17 mouse cellular contexts compared by ENCODE assay signal in the genomic region with DNA sequence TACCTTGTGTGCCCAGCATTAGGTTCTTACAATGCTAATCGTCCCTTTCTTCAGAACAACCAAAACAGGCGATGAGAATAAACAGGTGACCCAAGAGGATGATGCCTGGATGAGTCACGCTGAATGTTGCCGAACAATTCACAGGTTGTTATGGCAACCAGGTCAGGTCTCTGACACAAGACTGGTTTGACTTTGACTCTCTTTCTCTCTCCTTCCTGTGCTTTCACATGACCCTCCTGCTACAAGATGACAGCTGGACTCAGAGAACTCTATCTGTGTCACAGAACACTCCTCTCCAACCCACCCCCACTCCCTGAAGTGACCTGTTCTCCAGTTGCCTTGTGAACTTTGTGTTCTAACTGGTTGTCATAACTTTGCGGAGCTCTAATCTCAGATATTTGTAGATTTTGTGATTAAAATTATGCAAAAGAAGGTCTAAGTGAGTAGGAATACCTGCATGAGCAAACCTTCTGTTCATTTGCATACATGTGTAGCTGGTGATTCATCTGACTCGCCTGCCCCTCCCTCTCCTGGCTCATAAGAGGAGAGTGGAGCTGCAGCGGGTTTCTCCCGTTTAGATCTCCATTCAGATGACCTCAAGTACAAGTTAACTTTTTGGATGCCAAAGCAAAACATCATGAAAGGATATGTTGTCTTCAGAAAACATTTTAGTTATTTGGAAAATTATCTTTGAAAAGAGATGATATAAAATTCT.
DNase-seq lines count a peak whose midpoint lies in the region; ATAC-seq and TF ChIP-seq lines count a peak whose summit lies in the region.
"Had no signal": no experiment of that assay in that cellular context is flagged by ENCODE, and none has a peak within 500 bp of the region (broad histone marks: within the 10 kb centered on the region; RNA-seq: fewer than 3 reads in every experiment).

No protein-coding gene starts in this region.

- H3K9ac ChIP-seq in forebrain, postnatal 0 days, result no peak overlapping the region
- no peak overlapping the region for H3K9ac ChIP-seq in forebrain, embryonic 12.5 days
- no peak overlapping the region for H3K9ac ChIP-seq in intestine, postnatal 0 days (ENCODE audit: low read depth, low read length)
- H3K9ac ChIP-seq: embryonic facial prominence, embryonic 12.5 days; hindbrain, embryonic 14.5 days had no signal

- 77% methylated on average over 8 of the region's 8 CpGs for WGBS in forebrain, postnatal 0 days
- 80% methylated on average over 8 of the region's 8 CpGs for WGBS in forebrain, embryonic 12.5 days
- 22% methylated on average over 8 of the region's 8 CpGs for WGBS in intestine, postnatal 0 days

- H3K9me3 ChIP-seq in forebrain, postnatal 0 days (ENCODE audit: low read length), result no peaks in the 10 kb centered on the region
- no peaks in the 10 kb centered on the region for H3K9me3 ChIP-seq in forebrain, embryonic 12.5 days
- no peaks in the 10 kb centered on the region for H3K9me3 ChIP-seq in intestine, postnatal 0 days (ENCODE audit: control insufficient read depth)
- H3K9me3 ChIP-seq: embryonic facial prominence, embryonic 12.5 days; forebrain, embryonic 10.5 days; G1E had no signal

- H3K36me3 ChIP-seq in forebrain, postnatal 0 days (ENCODE audit: insufficient read depth), result no peaks in the 10 kb centered on the region
- no peaks in the 10 kb centered on the region for H3K36me3 ChIP-seq in forebrain, embryonic 12.5 days (replicated peaks)
- no peaks in the 10 kb centered on the region for H3K36me3 ChIP-seq in intestine, postnatal 0 days (ENCODE audit: control insufficient read depth, insufficient read depth)
- H3K36me3 ChIP-seq: embryonic facial prominence, embryonic 12.5 days; forebrain, embryonic 10.5 days; G1E had no signal

- H3K4me3 ChIP-seq in forebrain, postnatal 0 days (ENCODE audit: low read depth, low read length), result no peak overlapping the region
- no peak overlapping the region for H3K4me3 ChIP-seq in forebrain, embryonic 12.5 days (replicated peaks)
- no peak overlapping the region for H3K4me3 ChIP-seq in intestine, postnatal 0 days (ENCODE audit: low read depth, low read length)
- H3K4me3 ChIP-seq: embryonic facial prominence, embryonic 12.5 days; forebrain, embryonic 10.5 days; heart, adult 2 months; myocyte had no signal

- no peaks in the 10 kb centered on the region for H3K27me3 ChIP-seq in forebrain, postnatal 0 days (ENCODE audit: insufficient read depth, low read length)
- no peaks in the 10 kb centered on the region for H3K27me3 ChIP-seq in forebrain, embryonic 12.5 days
- no peaks in the 10 kb centered on the region for H3K27me3 ChIP-seq in intestine, postnatal 0 days (replicated peaks; ENCODE audit: control insufficient read depth, insufficient read depth, low read length)
- H3K27me3 ChIP-seq: embryonic facial prominence, embryonic 12.5 days had no signal

- H3K4me2 ChIP-seq in forebrain, postnatal 0 days (ENCODE audit: low read depth), result no peak overlapping the region
- no peak overlapping the region for H3K4me2 ChIP-seq in forebrain, embryonic 12.5 days
- no peak overlapping the region; the same call in 1 of the 2 replicates for H3K4me2 ChIP-seq in intestine, postnatal 0 days (replicated peaks; ENCODE audit: low read depth)
- H3K4me2 ChIP-seq: embryonic facial prominence, embryonic 12.5 days; hindbrain, embryonic 14.5 days had no signal

- DNase-seq in forebrain, postnatal 0 days, result peak; percentile 7
- DNase-seq in urinary bladder, adult 2 months (ENCODE audit: low spot score), result peak; percentile 23
- DNase-seq in urinary bladder, postnatal 10 days (ENCODE audit: low spot score), result no peak
- DNase-seq in yolk sac, embryonic 10.5 days (ENCODE audit: low spot score), result peak; percentile 65
- DNase-seq in neural tube, embryonic 10.5 days (ENCODE audit: extremely low spot score, low spot score), result no peak
- DNase-seq in kidney, postnatal 25 days, result no peak
- DNase-seq: cerebellum, postnatal 36 days; heart, adult 2 months; lung, adult 18-20 months; thymus, adult 2 months had no signal

- ATAC-seq in forebrain, postnatal 0 days, result peak; percentile 21; the same call in 1 of the 2 replicates
- no peak for ATAC-seq in forebrain, embryonic 12.5 days (ENCODE audit: low FRiP score)
- ATAC-seq in intestine, postnatal 0 days, result peak; percentile 99

- no peaks in the 10 kb centered on the region for H3K4me1 ChIP-seq in forebrain, postnatal 0 days (ENCODE audit: insufficient read depth)
- H3K4me1 ChIP-seq in forebrain, embryonic 12.5 days, result no peaks in the 10 kb centered on the region
- no peaks in the 10 kb centered on the region for H3K4me1 ChIP-seq in intestine, postnatal 0 days (replicated peaks; ENCODE audit: control insufficient read depth, insufficient read depth, low read length)
- H3K4me1 ChIP-seq: embryonic facial prominence, embryonic 12.5 days; forebrain, embryonic 10.5 days had no signal

- no peak overlapping the region for H3K27ac ChIP-seq in forebrain, postnatal 0 days (ENCODE audit: low read depth, low read length)
- no peak overlapping the region for H3K27ac ChIP-seq in forebrain, embryonic 12.5 days
- no peak overlapping the region; the same call in 1 of the 2 replicates for H3K27ac ChIP-seq in intestine, postnatal 0 days (ENCODE audit: low read depth, low read length)
- H3K27ac ChIP-seq: embryonic facial prominence, embryonic 12.5 days; forebrain, embryonic 10.5 days; heart, adult 2 months; hindbrain, embryonic 14.5 days had no signal

- no peak for TF ChIP-seq CTCF in forebrain, postnatal 0 days (IDR thresholded peaks at IDR 0.05; ENCODE audit: low read depth)
- TF ChIP-seq CTCF in intestine, postnatal 0 days (IDR thresholded peaks at IDR 0.05; ENCODE audit: low read depth), result no peak

Comparison
In these comparisons a context has a peak if more than half of its experiments do, and no peak if none do; other contexts are left out.
1. DNase-seq: peak in forebrain, postnatal 0 days (single experiment), urinary bladder, adult 2 months (single experiment) and yolk sac, embryonic 10.5 days (single experiment); none in urinary bladder, postnatal 10 days (single experiment), neural tube, embryonic 10.5 days (single experiment) and kidney, postnatal 25 days (0 of 2).